Mouse (Mus musculus): ENCODE data around the gene Tmprss11c. TPM values are rescaled to one million over a fixed set of nuclear protein-coding genes. Genes with fewer than 3 reads are reported as not detected.

Gene Tmprss11c
- polyA plus RNA-seq, 1 experiment from 2014 or later, result not detected

GRCm38 (mm10) chr5:86227156-86227853 is 61.8 kb downstream of the Tmprss11c start:
- no peak for ATAC-seq (ENCODE audit: insufficient number of reproducible peaks, insufficient read depth, low FRiP score, low read depth)
- Histone ChIP-seq H3K9ac (ENCODE audit: low read length) (no peak overlapping the region), H3K27ac (replicated peaks in 1 of 2; ENCODE audit: control insufficient read depth in 1 of 2, insufficient read depth in 1 of 2, low read depth in 2 of 2, low read length in 2 of 2) (no peak overlapping the region), H3K4me1 (ENCODE audit: control insufficient read depth in 2 of 2, insufficient read depth in 2 of 2, low read length in 2 of 2) (no peaks in the 10 kb centered on the region), H3K27me3 (ENCODE audit: control insufficient read depth, insufficient read depth, low read length) (no peaks in the 10 kb centered on the region), H3K4me2 (ENCODE audit: low read length) (no peak overlapping the region), H3K36me3 (ENCODE audit: control insufficient read depth, insufficient read depth, low read length) (no peaks in the 10 kb centered on the region), H3K9me3 (ENCODE audit: control insufficient read depth, low read length) (no peaks in the 10 kb centered on the region), H3K4me3 (ENCODE audit: control insufficient read depth in 1 of 2, insufficient read depth in 1 of 2, low read depth in 1 of 2, low read length in 2 of 2) (no peak overlapping the region)
- WGBS, result 78% methylated on average over 5 of the region's 5 CpGs

GRCm38 (mm10) chr5:86197801-86198200 is 91.3 kb downstream of the Tmprss11c start, which contains the start of gene Gnrhr:
Gene Gnrhr, minus strand, starts transcription at chr5:86197901.
- Histone ChIP-seq H3K27me3 (ENCODE audit: control insufficient read depth, insufficient read depth, low read length) (no peaks in the 10 kb centered on the region), H3K4me1 (ENCODE audit: control insufficient read depth in 2 of 2, insufficient read depth in 2 of 2, low read length in 2 of 2) (no peaks in the 10 kb centered on the region), H3K4me2 (ENCODE audit: low read length) (no peak within 1 kb of the TSS), H3K36me3 (ENCODE audit: control insufficient read depth, insufficient read depth, low read length) (no peaks in the 10 kb centered on the region), H3K27ac (replicated peaks in 1 of 2; ENCODE audit: control insufficient read depth in 1 of 2, insufficient read depth in 1 of 2, low read depth in 2 of 2, low read length in 2 of 2) (no peak within 1 kb of the TSS), H3K9ac (ENCODE audit: low read length) (no peak within 1 kb of the TSS), H3K4me3 (ENCODE audit: control insufficient read depth in 1 of 2, insufficient read depth in 1 of 2, low read depth in 1 of 2, low read length in 2 of 2) (no peak within 1 kb of the TSS), H3K9me3 (ENCODE audit: control insufficient read depth, low read length) (no peaks in the 10 kb centered on the region)
- 83% methylated on average over 10 of the region's 10 CpGs for WGBS
- no peak for ATAC-seq (ENCODE audit: insufficient number of reproducible peaks, insufficient read depth, low FRiP score, low read depth)

- no peak for ATAC-seq (ENCODE audit: insufficient number of reproducible peaks, insufficient read depth, low FRiP score, low read depth)
- no peak overlapping the region for H3K4me2 ChIP-seq (ENCODE audit: low read length)
- no peaks in the 10 kb centered on the region for H3K9me3 ChIP-seq (ENCODE audit: control insufficient read depth, low read length)
- H3K4me1 ChIP-seq (ENCODE audit: control insufficient read depth in 2 of 2, insufficient read depth in 2 of 2, low read length in 2 of 2), result no peaks in the 10 kb centered on the region
- H3K9ac ChIP-seq (ENCODE audit: low read length), result no peak overlapping the region
- H3K27me3 ChIP-seq (ENCODE audit: control insufficient read depth, insufficient read depth, low read length), result no peaks in the 10 kb centered on the region
- no peaks in the 10 kb centered on the region for H3K36me3 ChIP-seq (ENCODE audit: control insufficient read depth, insufficient read depth, low read length)
- H3K27ac ChIP-seq (replicated peaks in 1 of 2; ENCODE audit: control insufficient read depth in 1 of 2, insufficient read depth in 1 of 2, low read depth in 2 of 2, low read length in 2 of 2), result no peak overlapping the region
- H3K4me3 ChIP-seq (ENCODE audit: control insufficient read depth in 1 of 2, insufficient read depth in 1 of 2, low read depth in 1 of 2, low read length in 2 of 2), result no peak overlapping the region
- WGBS, result 13% methylated on average over 4 of the region's 4 CpGs
These were observed 97.8 kb downstream of the Tmprss11c start for GRCm38 (mm10) chr5:86191356-86191755.

- no peaks in the 10 kb centered on the region for H3K27me3 ChIP-seq (ENCODE audit: control insufficient read depth, insufficient read depth, low read length)
- H3K9ac ChIP-seq (ENCODE audit: low read length), result no peak overlapping the region
- H3K36me3 ChIP-seq (ENCODE audit: control insufficient read depth, insufficient read depth, low read length), result no peaks in the 10 kb centered on the region
- no peak overlapping the region for H3K27ac ChIP-seq (replicated peaks in 1 of 2; ENCODE audit: control insufficient read depth in 1 of 2, insufficient read depth in 1 of 2, low read depth in 2 of 2, low read length in 2 of 2)
- H3K4me3 ChIP-seq (ENCODE audit: control insufficient read depth in 1 of 2, insufficient read depth in 1 of 2, low read depth in 1 of 2, low read length in 2 of 2), result no peak overlapping the region
- H3K4me1 ChIP-seq (ENCODE audit: control insufficient read depth in 2 of 2, insufficient read depth in 2 of 2, low read length in 2 of 2), result no peaks in the 10 kb centered on the region
- 23% methylated on average over 5 of the region's 5 CpGs for WGBS
- H3K4me2 ChIP-seq (ENCODE audit: low read length), result no peak overlapping the region
- no peak for ATAC-seq (ENCODE audit: insufficient number of reproducible peaks, insufficient read depth, low FRiP score, low read depth)
- H3K9me3 ChIP-seq (ENCODE audit: control insufficient read depth, low read length), result no peaks in the 10 kb centered on the region
These were observed 98.3 kb downstream of the Tmprss11c start for GRCm38 (mm10) chr5:86190770-86191169.

GRCm38 (mm10) chr5:86190290-86190689 is 98.8 kb downstream of the Tmprss11c start:
- no peak overlapping the region for H3K27ac ChIP-seq (replicated peaks in 1 of 2; ENCODE audit: control insufficient read depth in 1 of 2, insufficient read depth in 1 of 2, low read depth in 2 of 2, low read length in 2 of 2)
- no peaks in the 10 kb centered on the region for H3K9me3 ChIP-seq (ENCODE audit: control insufficient read depth, low read length)
- no peak overlapping the region for H3K9ac ChIP-seq (ENCODE audit: low read length)
- H3K4me1 ChIP-seq (ENCODE audit: control insufficient read depth in 2 of 2, insufficient read depth in 2 of 2, low read length in 2 of 2), result no peaks in the 10 kb centered on the region
- no peaks in the 10 kb centered on the region for H3K27me3 ChIP-seq (ENCODE audit: control insufficient read depth, insufficient read depth, low read length)
- ATAC-seq (ENCODE audit: insufficient number of reproducible peaks, insufficient read depth, low FRiP score, low read depth), result no peak
- WGBS, result 50% methylated on average over 15 of the region's 15 CpGs
- no peaks in the 10 kb centered on the region for H3K36me3 ChIP-seq (ENCODE audit: control insufficient read depth, insufficient read depth, low read length)
- no peak overlapping the region for H3K4me3 ChIP-seq (ENCODE audit: control insufficient read depth in 1 of 2, insufficient read depth in 1 of 2, low read depth in 1 of 2, low read length in 2 of 2)
- no peak overlapping the region for H3K4me2 ChIP-seq (ENCODE audit: low read length)

GRCm38 (mm10) chr5:86187441-86187840 is 101.7 kb downstream of the Tmprss11c start:
- WGBS, result 49% methylated on average over 6 of the region's 6 CpGs

More at GRCm38 (mm10) chr5:86187441-86187840, 101.7 kb downstream of the Tmprss11c start:
- Histone ChIP-seq H3K27ac (replicated peaks in 1 of 2; ENCODE audit: control insufficient read depth in 1 of 2, insufficient read depth in 1 of 2, low read depth in 2 of 2, low read length in 2 of 2) (no peak overlapping the region), H3K27me3 (ENCODE audit: control insufficient read depth, insufficient read depth, low read length) (no peaks in the 10 kb centered on the region), H3K36me3 (ENCODE audit: control insufficient read depth, insufficient read depth, low read length) (no peaks in the 10 kb centered on the region), H3K4me1 (ENCODE audit: control insufficient read depth in 2 of 2, insufficient read depth in 2 of 2, low read length in 2 of 2) (no peaks in the 10 kb centered on the region), H3K4me2 (ENCODE audit: low read length) (no peak overlapping the region), H3K4me3 (ENCODE audit: control insufficient read depth in 1 of 2, insufficient read depth in 1 of 2, low read depth in 1 of 2, low read length in 2 of 2) (no peak overlapping the region), H3K9me3 (ENCODE audit: control insufficient read depth, low read length) (no peaks in the 10 kb centered on the region), H3K9ac (ENCODE audit: low read length) (no peak overlapping the region)
- ATAC-seq (ENCODE audit: insufficient number of reproducible peaks, insufficient read depth, low FRiP score, low read depth), result no peak

Other genes with a start within 250 kb of the Tmprss11c start
- gene Cenpc1, start 223.7 kb downstream of the Tmprss11c start, polyA plus RNA-seq (2014; fragmentation: Nextera tagmentation; extraction: Ambion mirVana), result 22.1 and 23.5 TPM in 2 replicates
- gene Stap1, start 217.6 kb downstream of the Tmprss11c start, polyA plus RNA-seq (2014; fragmentation: Nextera tagmentation; extraction: Ambion mirVana), result 0.12 and 0.23 TPM in 2 replicates
- 11.6 and 12.0 TPM in 2 replicates for gene Uba6, start 116.5 kb downstream of the Tmprss11c start, polyA plus RNA-seq (2014; fragmentation: Nextera tagmentation; extraction: Ambion mirVana)
- gene Gnrhr, start 91.4 kb downstream of the Tmprss11c start, polyA plus RNA-seq (2014; fragmentation: Nextera tagmentation; extraction: Ambion mirVana), result not detected in 2 replicates
- not detected in 2 replicates for gene Tmprss11d, start 84.1 kb upstream of the Tmprss11c start, polyA plus RNA-seq (2014; fragmentation: Nextera tagmentation; extraction: Ambion mirVana)
- gene Tmprss11a, start 179.7 kb upstream of the Tmprss11c start, polyA plus RNA-seq (2014; fragmentation: Nextera tagmentation; extraction: Ambion mirVana), result not detected in 2 replicates
- gene Tmprss11g, start 229.3 kb upstream of the Tmprss11c start, polyA plus RNA-seq (2014; fragmentation: Nextera tagmentation; extraction: Ambion mirVana), result not detected in 2 replicates